ENCODE assay signal across 8 mouse cellular contexts in genomic region chr6:56831697-56832406, GRCm38 (mm10). TPM values are rescaled to one million over a fixed set of nuclear protein-coding genes. Genes with fewer than 3 reads are reported as not detected.
DNase-seq lines count a peak whose midpoint lies in the region; ATAC-seq and TF ChIP-seq lines count a peak whose summit lies in the region.

TSS of gene Fkbp9 (plus strand) at chr6:56832059.

- H3K4me1 ChIP-seq in hindbrain, embryonic 14.5 days (replicated peaks; ENCODE audit: control insufficient read depth, insufficient read depth, low read length): peaks cover 5% of the 10 kb centered on the region; the same call in 1 of the 2 replicates

- no peaks in the 10 kb centered on the region for H3K36me3 ChIP-seq in hindbrain, embryonic 14.5 days (replicated peaks; ENCODE audit: control insufficient read depth, insufficient read depth)

- under 1% methylated on average over 43 of the region's 58 CpGs for WGBS in hindbrain, embryonic 14.5 days

- peak within 1 kb of the TSS; percentile 53 for H3K9ac ChIP-seq in hindbrain, embryonic 14.5 days

- no peak for TF ChIP-seq CTCF in gastrocnemius, adult 2 months (IDR thresholded peaks at IDR 0.05)

- peak; percentile 93 for ATAC-seq in hindbrain, embryonic 14.5 days (ENCODE audit: low FRiP score)
- ATAC-seq in monocyte, adult 5-6 weeks (replicated peaks; ENCODE audit: insufficient number of reproducible peaks, low FRiP score, low TSS enrichment, poor library complexity, severe bottlenecking): no peak

- intact Hi-C loops in gastrocnemius, adult 2 months (cut with DNase I): no loop called here

- peak within 1 kb of the TSS; percentile 86 for H3K4me3 ChIP-seq in gastrocnemius, adult 2 months
- H3K4me3 ChIP-seq in hindbrain, embryonic 14.5 days (replicated peaks; ENCODE audit: low read length): peak within 1 kb of the TSS; percentile 58

- peak within 1 kb of the TSS; percentile 78 for H3K4me2 ChIP-seq in hindbrain, embryonic 14.5 days (replicated peaks)

- no peaks in the 10 kb centered on the region for H3K27me3 ChIP-seq in hindbrain, embryonic 14.5 days (ENCODE audit: control insufficient read depth, insufficient read depth, low read length)

- peak; percentile 88 to 89 for DNase-seq in adrenal gland, adult 18-20 months (ENCODE audit: low spot score in 2 of 2)
- peak; percentile 90 for DNase-seq in embryo, embryonic 10 days (ENCODE audit: low spot score)
- DNase-seq in gastrocnemius, adult 2 months: peak; percentile 92
- peak; percentile 69 for DNase-seq in hindbrain, embryonic 14.5 days (ENCODE audit: low spot score)
- DNase-seq in left cerebral cortex, adult 11 months (ENCODE audit: low spot score): peak; percentile 19
- peak; percentile 85 for DNase-seq in lung, postnatal 25 days (ENCODE audit: low spot score)
- peak; percentile 64 for DNase-seq in right cerebral cortex, adult 18-20 months

- peak within 1 kb of the TSS; percentile 93 for H3K27ac ChIP-seq in gastrocnemius, adult 2 months
- peak within 1 kb of the TSS; percentile 18; the same call in 1 of the 2 replicates for H3K27ac ChIP-seq in hindbrain, embryonic 14.5 days

- H3K9me3 ChIP-seq in hindbrain, embryonic 14.5 days (ENCODE audit: control insufficient read depth, low read length): no peaks in the 10 kb centered on the region

RNA-seq across cellular contexts. Expression of gene Fkbp9, which starts in this region (rescaled TPM):
- total RNA-seq in adrenal gland, adult 18-20 months (2021): 10 to 100 TPM; 69.1 to 80.0 TPM
- 10 to 100 TPM; 48.9 to 60.2 TPM for total RNA-seq in gastrocnemius, adult 2 months (2021)
- 42.2 and 42.6 TPM in 2 replicates for polyA plus RNA-seq in hindbrain, embryonic 14.5 days (2014; fragmentation: Nextera tagmentation; extraction: Ambion mirVana)
- 0.29 to 1.2 TPM (median 0.32 TPM) in 3 replicates for total RNA-seq in monocyte, adult 5-6 weeks (2017)

Comparison
In these comparisons a context has a peak if more than half of its experiments do, and no peak if none do; other contexts are left out.
1. RNA of gene Fkbp9 (total RNA-seq): 69.1 to 80.0 TPM in adrenal gland, adult 18-20 months and 48.9 to 60.2 TPM in gastrocnemius, adult 2 months; 0.29 to 1.2 TPM in monocyte, adult 5-6 weeks; every median in the first group is over 10 times any median in the second.
2. DNase-seq: peak in every context shown above with its lines; median percentile 92 in gastrocnemius, adult 2 months; 90 in embryo, embryonic 10 days; 88 in adrenal gland, adult 18-20 months; 85 in lung, postnatal 25 days; 69 in hindbrain, embryonic 14.5 days; 64 in right cerebral cortex, adult 18-20 months; 19 in left cerebral cortex, adult 11 months.